Comparison of ENCODE assay signal across 12 mouse cellular contexts in genomic region chr13:113595987-113596386, GRCm38 (mm10). TPM values are rescaled to one million over a fixed set of nuclear protein-coding genes. Genes with fewer than 3 reads are reported as not detected.
DNase-seq lines count a peak whose midpoint lies in the region; ATAC-seq lines count a peak whose summit lies in the region.
"Had no signal": no experiment of that assay in that cellular context is flagged by ENCODE, and none has a peak within 500 bp of the region (broad histone marks: within the 10 kb centered on the region; RNA-seq: fewer than 3 reads in every experiment).

No protein-coding gene starts in this region.

- 44% methylated on average over 8 of the region's 8 CpGs for WGBS in forebrain, embryonic 15.5 days
- WGBS in forebrain, embryonic 11.5 days = 89% methylated on average over 8 of the region's 8 CpGs

- H3K27ac ChIP-seq in forebrain, embryonic 15.5 days (replicated peaks) = peak overlapping the region; percentile 20; the same call in 1 of the 2 replicates
- no peak overlapping the region for H3K27ac ChIP-seq in forebrain, embryonic 11.5 days (ENCODE audit: low read depth, low read length)

- H3K4me2 ChIP-seq in forebrain, embryonic 15.5 days (replicated peaks) = no peak overlapping the region
- H3K4me2 ChIP-seq in forebrain, embryonic 11.5 days (ENCODE audit: low read depth, low read length, severe bottlenecking) = no peak overlapping the region

- no peaks in the 10 kb centered on the region for H3K27me3 ChIP-seq in forebrain, embryonic 15.5 days
- no peaks in the 10 kb centered on the region for H3K27me3 ChIP-seq in forebrain, embryonic 11.5 days (ENCODE audit: control insufficient read depth, insufficient read depth, low read length)
- no peaks in the 10 kb centered on the region for H3K27me3 ChIP-seq in megakaryocyte, embryonic 14.5 days (replicated peaks)

- H3K36me3 ChIP-seq in forebrain, embryonic 15.5 days = no peaks in the 10 kb centered on the region
- H3K36me3 ChIP-seq in forebrain, embryonic 11.5 days (ENCODE audit: control insufficient read depth, insufficient read depth, low read length) = peaks cover 2% of the 10 kb centered on the region
- peaks cover 90% of the 10 kb centered on the region for H3K36me3 ChIP-seq in megakaryocyte, embryonic 14.5 days (replicated peaks; ENCODE audit: low read length)

- DNase-seq in forebrain, embryonic 11.5 days (ENCODE audit: low spot score) = no peak
- peak; percentile 48 for DNase-seq in left cerebral cortex, postnatal 4 days
- DNase-seq in left cerebral cortex, adult 8-10 months (ENCODE audit: low spot score in 2 of 2) = no peak
- peak; percentile 69 to 82 for DNase-seq in cerebellum, postnatal 14 days
- DNase-seq in thymus, postnatal 36 days = no peak
- DNase-seq in layer of hippocampus, postnatal 36 days = no peak
- DNase-seq: B cell, adult 2 months; gastrocnemius, postnatal 14 days; kidney, postnatal 14 days; lung, postnatal 10 days had no signal

- H3K9ac ChIP-seq in forebrain, embryonic 15.5 days (replicated peaks) = no peak overlapping the region
- no peak overlapping the region for H3K9ac ChIP-seq in forebrain, embryonic 11.5 days (ENCODE audit: low read length)

- no peaks in the 10 kb centered on the region for H3K9me3 ChIP-seq in forebrain, embryonic 15.5 days
- H3K9me3 ChIP-seq in forebrain, embryonic 11.5 days (ENCODE audit: control insufficient read depth, low read length) = no peaks in the 10 kb centered on the region
- peaks cover 65% of the 10 kb centered on the region for H3K9me3 ChIP-seq in megakaryocyte, embryonic 14.5 days

- no peak overlapping the region for H3K4me3 ChIP-seq in forebrain, embryonic 15.5 days
- H3K4me3 ChIP-seq in forebrain, embryonic 11.5 days (ENCODE audit: low read depth, low read length) = no peak overlapping the region
- H3K4me3 ChIP-seq in megakaryocyte, embryonic 14.5 days (replicated peaks) = peak overlapping the region; percentile 38

- H3K4me1 ChIP-seq in forebrain, embryonic 15.5 days = peaks cover 27% of the 10 kb centered on the region
- H3K4me1 ChIP-seq in forebrain, embryonic 11.5 days (replicated peaks; ENCODE audit: control insufficient read depth, insufficient read depth, low read length) = 0 out of 2 replicates have a peak, but pooled peaks cover 2% of the 10 kb centered on the region
- peaks cover 9% of the 10 kb centered on the region for H3K4me1 ChIP-seq in megakaryocyte, embryonic 14.5 days

- intact Hi-C loops in left cerebral cortex, postnatal 4 days (cut with DNase I) = no loop called here

- ATAC-seq in forebrain, embryonic 15.5 days (replicated peaks) = peak; percentile 55
- ATAC-seq in forebrain, embryonic 11.5 days (replicated peaks; ENCODE audit: low FRiP score) = no peak

RNA-seq across cellular contexts. Expression of gene Snx18, which starts 22.4 kb away (rescaled TPM):
- polyA plus RNA-seq in forebrain, embryonic 15.5 days (2015; fragmentation: Nextera tagmentation; extraction: Ambion mirVana) = 11.6 and 12.0 TPM in 2 replicates
- polyA plus RNA-seq in forebrain, embryonic 11.5 days (2014; fragmentation: Nextera tagmentation; extraction: Ambion mirVana) = 18.7 and 21.1 TPM in 2 replicates
- total RNA-seq in left cerebral cortex, postnatal 4 days (2021) = 10 to 100 TPM; 19.3 to 19.8 TPM
- 10 to 100 TPM; 21.5 to 24.6 (median 22.9) TPM for total RNA-seq in left cerebral cortex, adult 8-10 months (2022)
- 2.1 and 4.9 TPM in 2 replicates for polyA plus RNA-seq in megakaryocyte, embryonic 14.5 days (2012; ENCODE audit: insufficient read depth, low replicate concordance)
- total RNA-seq in layer of hippocampus, postnatal 36 days (2021) = 10 to 100 TPM; 21.6 to 22.7 TPM

Comparison
In these comparisons a context has a peak if more than half of its experiments do, and no peak if none do; other contexts are left out.
1. DNase-seq: peak in left cerebral cortex, postnatal 4 days (single experiment) and cerebellum, postnatal 14 days (2 of 2); none in forebrain, embryonic 11.5 days (single experiment), left cerebral cortex, adult 8-10 months (0 of 2), thymus, postnatal 36 days (0 of 2) and layer of hippocampus, postnatal 36 days (0 of 2).